Mouse (Mus musculus): ENCODE data around the gene Clmn.
"Not testable (repeated sequence)": the region's sequence is repeated elsewhere in the genome, so short reads cannot be mapped to it uniquely, and the experiment has no call there.

The Clmn gene

DNA sequence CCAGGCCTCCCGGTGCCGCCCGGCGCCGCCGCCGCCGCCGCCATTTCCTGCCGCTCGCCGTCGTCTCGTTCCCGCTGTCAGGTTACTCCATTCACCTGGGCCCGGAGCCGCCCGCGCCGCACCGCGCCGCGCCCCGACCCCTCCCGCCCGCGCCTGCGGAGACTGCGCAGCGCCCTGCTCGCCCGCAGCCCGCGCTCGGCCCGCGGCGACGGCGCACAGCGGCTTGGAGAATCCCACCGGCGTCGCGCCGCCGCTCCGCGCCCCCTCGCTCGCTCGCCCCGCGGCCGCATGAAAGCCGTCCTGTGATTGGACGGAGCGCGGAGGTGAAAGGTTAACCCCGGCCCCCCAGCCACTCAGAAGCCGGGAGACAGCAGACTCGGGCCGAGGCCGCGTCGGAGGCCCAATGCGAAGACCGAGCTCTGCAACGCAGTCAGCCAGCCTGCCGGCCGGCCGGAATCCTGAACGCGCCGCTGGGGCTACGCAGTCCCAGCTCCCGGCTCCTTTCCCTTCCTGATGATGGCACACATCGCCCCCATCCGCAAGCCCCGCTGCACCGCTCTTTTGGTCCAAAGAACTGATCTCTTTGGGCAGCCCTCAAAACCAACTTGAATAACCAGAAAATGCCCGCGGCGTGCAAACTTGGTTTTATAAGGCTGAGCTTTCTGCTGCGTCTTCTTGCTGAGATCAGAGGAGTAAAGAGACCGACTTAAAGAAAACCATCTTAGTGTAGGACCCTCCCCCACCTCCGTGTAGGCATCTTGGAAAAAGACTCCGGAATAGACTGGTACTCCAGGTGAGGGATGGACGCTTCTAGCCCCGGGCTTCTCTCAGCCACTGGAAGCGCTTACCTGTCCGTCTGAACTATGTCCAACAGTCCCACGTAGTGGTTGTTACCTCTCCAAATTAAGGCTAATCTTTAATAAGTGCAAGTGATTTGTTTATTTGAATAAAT is 112.8 kb downstream of the Clmn start, which contains the start of gene Dicer1:
Dicer1 (minus strand) TSS at position 139 of the 952 bp plus-strand sequence.
- peak; percentile 90 for DNase-seq (ENCODE audit: low read depth, low spot score)

DNA sequence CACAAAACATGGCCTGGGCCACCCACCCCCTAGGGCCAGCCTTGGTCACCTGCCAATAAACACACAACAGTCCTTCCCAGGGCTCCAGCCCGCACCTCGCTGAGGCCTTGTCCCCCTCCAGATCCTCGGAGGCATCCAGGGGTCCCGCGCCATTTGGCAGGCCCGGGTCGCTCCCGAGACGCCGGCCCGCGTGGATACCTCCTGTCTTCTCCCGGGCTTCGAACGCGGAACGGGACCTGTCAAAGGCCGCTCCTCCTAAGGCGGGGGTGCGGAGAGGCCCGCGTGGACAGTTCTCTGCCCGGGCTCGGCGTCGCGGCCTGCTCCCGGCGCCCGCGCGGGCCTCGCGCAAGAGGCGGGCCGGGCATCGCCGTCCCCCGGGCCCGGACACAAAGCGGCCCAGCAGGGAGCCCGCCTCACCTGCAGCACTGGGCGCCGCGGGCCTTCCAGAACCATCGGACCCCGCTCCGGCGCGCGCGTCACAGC is 113.5 kb downstream of the Clmn start:
- DNase-seq (ENCODE audit: low read depth, low spot score) = no peak

DNA sequence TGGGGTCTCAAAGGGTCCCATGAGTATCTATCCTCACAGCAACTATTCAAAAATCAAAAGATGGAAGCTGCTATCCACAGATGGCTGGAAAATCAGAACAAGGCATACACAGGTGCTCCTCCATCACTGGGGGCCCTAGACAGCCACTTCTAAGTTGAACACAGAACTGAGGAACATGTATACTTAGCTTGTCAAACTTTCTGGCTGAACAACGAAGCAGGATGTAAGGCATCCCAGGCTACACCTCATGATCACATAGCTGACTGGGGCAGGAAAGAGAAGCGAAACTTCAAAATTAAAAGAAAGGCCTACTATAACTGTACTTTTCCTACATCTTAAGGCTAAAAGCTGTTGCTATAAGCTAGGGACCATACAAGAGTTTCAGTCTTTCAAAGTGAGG is 115.9 kb downstream of the Clmn start:
- DNase-seq (ENCODE audit: low read depth, low spot score) = no peak

DNA sequence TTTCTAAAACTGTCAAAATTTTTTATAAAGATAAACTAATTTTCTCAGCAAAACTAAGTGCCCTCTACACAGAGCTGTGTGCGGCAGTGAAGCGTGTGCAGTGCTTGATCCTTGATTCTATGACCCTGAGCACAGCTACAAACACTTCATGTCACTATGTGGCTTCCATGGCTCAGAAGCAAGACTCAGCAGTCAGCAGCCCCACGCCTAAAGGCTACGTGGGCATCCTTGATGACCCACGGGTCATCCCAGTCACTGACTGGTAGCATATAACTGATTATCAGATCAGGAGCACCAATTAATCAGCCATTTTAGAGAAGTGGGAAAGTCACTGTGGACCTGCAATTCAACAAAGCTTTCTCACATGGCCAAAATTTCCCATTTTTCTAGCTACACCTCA is 117.6 kb downstream of the Clmn start:
- no peak for DNase-seq (ENCODE audit: low read depth, low spot score)

DNA sequence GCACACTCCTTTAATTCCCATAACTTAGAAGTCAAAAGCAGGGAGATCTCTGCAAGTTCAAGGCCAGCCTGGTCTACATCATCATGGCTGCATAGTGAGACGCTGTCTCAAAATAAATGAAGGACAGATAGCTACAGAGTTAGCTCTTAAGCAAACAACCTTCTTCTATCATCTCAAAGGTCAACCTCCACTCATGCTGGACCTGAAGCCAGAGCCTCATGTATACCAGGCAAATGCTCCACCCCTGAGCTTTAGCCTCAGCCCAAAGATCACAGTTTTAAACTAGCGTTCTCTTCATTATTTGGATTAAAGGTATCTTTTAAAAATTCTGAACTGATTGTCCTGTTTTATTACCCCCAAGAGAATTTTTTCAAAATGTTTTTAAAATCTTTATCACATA is 118.3 kb downstream of the Clmn start:
- DNase-seq (ENCODE audit: low read depth, low spot score) = no peak

DNA sequence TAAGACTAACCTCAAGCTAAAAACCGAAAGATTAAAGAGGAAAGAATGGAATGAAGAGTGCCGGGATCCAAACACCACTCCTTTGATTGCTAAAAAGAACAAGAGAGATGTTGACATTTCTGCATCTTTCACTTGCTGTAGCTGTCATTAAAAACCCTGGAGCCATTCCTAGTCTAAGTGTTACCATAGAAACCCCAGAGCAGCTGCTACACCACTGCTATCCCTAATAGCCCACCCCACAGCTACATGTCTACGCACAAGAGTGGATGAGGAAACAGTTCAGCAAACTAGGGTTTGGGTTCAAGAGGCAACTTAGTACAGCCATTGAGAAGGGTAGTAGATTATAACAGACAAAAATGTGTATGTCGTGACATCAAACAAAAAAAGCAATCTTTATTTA is 121.2 kb downstream of the Clmn start:
- DNase-seq (ENCODE audit: low read depth, low spot score) = no peak

DNA sequence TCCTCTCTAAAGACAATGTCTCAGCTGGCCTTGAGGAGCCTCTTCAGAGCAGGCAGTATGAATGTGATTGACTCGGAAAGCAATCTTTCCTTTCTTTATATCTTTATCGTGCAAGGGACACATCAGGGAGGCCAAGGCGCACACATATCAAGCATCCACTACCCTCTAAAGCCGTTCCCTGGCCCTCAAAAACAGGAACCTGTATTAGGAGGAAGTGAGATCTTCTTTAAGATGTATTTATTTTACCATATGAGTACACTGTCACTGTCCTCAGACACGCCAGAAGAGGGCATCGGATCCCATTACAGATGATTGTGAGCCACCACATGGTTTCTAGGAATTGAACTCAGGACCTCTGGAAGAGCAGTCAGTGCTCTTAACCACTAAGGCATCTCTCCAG is 122.6 kb downstream of the Clmn start:
- no peak for DNase-seq (ENCODE audit: low read depth, low spot score)

DNA sequence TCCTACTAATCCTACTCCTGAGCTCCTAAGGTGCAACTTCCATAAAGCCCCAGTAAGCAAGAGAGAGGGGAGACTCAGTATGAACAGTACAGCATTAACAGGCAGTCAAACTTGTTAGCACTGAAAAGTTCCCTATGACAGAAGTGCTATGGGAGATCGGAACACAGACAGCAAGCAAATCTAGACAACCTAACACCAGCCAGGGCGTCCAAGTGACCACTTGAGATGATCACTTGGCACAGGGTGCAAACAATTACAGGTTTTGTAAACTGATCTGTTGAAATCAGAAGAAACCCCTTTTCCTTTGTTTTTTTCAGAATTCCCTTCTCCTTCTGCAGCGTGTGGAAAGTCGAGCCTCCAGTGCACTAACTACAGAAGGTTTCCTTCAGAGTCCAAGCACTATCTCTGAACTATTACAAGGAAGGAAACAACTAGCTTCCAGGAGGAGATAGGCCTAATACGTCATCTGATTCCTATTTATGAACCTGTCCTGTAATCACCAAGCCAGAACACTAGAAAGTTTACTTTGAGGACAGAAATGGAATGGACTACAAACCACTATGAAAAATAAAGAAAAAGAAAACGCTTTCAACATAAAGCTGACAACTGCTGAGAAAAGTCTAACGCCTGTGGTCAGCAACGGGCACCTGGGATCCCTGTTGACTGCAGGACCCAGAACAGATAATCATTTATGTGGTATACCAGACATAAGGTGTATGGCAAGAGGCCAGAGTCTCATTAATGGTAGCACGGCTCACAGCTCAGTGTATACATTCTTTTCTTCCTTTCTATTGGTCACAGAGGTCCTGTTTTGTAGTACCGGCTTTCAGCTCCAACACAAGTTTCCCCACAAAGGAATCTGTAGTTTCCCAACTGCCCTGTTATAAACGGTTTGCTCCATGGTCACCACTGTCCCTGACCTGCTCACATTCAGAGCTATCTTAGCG is 123.8 kb downstream of the Clmn start:
- no peak for DNase-seq (ENCODE audit: low read depth, low spot score)

DNA sequence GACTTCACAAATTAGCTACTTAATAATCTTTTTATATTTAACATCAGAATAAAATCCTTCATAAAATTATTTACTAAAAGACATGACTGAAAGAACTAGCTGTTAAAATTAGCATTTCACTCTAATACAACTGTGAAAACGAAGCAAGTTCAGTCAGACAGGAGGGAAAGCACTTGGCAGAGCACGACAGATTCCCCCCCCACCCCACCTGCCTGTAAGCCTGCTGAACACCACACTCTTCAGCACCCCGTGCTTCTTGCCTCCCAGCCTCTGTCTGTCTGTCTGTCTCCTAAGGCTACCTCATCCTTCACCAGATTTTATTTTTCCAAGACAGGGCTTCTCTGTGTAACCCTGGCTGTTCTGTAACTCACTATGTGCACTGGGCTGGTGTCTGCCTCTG is 125.9 kb downstream of the Clmn start:
- DNase-seq (ENCODE audit: low read depth, low spot score) = no peak

DNA sequence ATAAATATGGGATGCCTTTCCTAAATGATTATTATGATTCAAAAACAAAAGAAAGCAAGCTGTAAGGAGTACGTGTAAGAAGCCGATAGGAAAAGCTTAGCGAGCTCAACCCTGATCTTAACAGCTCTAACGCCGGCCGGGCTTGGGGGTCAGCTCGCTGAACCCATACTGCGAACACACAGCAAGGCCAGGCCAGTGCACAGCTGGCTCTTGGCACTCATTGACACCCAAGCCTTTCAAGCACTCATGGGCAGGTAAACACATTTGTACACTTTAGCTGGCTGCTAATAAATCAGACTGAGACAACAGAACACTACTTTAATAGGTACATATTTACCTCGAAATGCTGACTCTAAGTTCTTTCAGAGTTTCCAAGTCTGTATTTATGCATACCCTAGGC is 126.4 kb downstream of the Clmn start:
- DNase-seq (ENCODE audit: low read depth, low spot score) = no peak

DNA sequence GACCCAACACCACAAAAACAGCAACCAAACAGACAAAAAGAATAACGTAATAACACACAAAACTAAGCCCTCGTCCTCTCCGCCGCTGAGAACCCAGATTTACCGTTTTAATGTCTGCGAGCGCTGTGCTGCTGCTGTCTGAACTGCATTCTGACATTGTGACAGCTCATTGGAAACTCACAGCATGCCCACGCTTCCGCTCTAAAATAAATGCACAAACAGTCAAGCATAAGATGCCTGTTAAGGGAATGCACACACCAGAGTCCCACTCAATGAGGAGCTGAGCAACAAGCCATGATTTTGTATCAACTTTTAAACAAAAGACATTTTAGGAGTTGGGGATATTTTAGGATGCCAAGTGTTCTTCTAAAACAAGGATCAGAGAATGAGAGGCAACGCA is 127.2 kb downstream of the Clmn start:
- DNase-seq (ENCODE audit: low read depth, low spot score) = no peak

DNA sequence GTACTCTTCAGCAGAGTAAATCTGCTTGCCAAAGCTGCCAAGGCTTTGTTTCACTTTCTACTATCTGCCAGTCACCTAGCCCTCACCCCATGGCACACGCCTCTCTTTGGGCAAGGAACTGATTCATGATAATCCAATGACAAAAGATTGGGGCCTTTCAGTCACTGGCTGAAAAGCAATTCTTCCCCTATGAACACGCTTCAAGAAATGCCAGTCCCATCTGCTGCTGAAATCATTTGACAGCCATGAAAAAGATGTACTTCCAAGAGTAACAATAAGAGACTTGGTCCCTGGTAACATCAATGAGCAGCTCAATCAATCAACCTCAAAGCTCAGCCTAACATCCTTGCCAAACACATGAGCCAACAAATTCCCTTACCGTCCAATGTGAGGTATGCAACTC is 128.9 kb downstream of the Clmn start:
- no peak for DNase-seq (ENCODE audit: low read depth, low spot score)

DNA sequence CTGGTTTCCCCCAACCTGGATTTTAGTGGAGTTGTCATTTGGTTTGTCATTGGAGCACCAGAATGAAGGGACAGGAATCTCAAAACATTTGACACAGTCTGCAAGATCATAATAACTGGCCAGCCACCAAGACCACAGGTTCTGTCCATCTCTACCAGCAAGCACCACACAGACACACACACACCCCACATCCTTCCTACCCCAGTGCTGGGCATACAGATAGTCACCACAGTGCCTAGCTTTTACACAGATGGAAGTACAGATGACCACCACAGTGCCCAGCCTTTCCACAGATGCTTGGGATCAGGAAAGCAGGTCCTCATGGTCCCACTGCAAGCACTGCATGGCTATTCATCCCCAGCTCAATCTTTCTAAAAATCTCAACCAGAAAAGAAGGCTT is 131.7 kb downstream of the Clmn start:
- DNase-seq (ENCODE audit: low read depth, low spot score) = no peak

DNA sequence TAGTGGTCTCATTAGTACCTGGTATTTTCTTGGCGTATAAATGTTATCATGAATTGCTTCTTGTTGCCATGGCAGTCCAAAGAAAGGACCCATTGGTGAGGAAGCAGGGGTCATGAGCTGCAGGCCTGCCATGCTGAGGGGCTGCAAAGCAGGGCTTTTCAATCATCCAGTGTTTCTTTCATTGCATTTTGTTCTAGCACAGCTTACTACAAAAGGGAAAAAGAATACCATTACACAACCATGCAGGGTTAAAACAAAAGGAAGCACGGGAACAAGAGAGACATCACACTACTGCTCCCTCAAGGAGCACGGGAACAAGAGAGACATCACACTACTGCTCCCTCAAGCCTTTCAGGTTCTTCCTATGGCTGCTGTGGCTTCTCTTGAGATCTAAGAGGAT is 133.1 kb downstream of the Clmn start:
- no peak for DNase-seq (ENCODE audit: low read depth, low spot score)

DNA sequence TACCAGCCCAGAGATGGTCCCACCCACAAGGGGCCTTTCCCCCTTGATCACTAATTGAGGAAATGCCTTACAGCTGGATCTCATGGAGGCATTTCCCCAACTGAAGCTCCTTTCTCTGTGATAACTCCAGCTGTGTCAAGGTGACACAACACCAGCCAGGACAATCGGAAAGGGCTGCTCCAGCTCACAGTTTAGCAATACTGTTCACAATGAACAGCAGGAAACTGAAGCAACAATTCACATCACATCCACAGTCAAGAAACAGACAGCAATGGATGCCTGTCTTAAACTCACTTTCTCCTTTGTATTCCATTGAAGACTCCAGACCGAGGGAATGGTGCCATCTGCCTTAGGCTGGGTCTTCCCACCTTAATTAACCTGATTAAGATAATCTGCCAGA is 138.4 kb downstream of the Clmn start:
- DNase-seq (ENCODE audit: low read depth, low spot score) = not testable (repeated sequence)

DNA sequence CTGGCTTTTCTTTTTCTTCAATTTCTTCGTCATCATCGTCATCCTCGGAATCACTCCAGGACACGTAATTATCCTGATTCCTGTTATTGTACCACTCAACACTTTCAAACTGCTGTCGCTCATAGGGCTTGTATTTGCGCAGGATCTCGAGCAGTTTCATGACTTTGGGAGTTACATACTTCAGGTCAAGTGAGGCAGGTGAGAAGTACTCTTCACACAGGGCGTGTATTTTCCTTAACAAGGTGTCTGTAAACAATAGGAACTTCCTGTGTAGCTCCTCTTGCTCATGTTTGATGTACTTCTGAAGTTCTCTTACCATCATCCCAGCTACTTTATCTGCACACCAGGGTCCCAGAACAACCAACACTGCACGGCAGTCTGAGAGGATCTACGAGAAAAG is 142.8 kb downstream of the Clmn start:
- no peak for DNase-seq (ENCODE audit: low read depth, low spot score)

DNA sequence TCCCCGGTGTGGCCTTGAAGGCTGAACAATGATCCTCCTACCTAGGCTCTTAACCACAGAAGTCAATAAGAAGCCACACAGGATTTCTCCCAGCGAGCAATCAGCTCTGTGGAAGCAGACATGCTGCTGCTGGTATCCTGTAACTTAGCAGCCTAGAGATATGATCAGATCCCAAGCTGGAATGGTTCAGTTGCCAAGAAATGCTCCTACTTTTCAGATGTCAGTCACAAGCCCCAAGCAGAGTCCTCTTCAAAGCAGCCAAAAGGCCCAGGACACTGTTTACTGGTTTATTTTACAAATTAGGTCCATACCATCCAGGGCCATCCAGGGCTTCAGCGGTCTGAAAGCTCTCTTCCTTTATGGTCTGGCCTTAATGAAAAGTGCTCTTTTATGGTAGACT is 143.9 kb downstream of the Clmn start:
- DNase-seq (ENCODE audit: low read depth, low spot score) = no peak

DNA sequence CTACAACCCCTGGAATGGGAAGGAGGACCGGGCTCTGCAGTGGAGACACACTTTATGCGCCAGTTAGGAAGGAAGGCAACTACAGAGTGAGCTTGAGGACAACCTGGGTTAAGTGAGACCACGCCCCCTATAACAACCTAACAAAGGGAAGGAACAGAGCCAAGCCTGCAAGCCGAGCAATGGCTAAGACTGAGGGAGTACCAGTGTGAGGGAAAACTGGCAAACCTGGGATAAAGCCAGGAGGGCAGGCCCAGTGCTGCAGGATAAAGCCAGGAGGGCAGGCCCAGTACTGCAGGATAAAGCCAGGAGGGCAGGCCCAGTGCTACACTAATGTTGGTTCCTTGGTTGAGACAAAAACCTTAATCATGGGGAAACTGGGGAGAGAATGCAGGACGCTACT is 145.9 kb downstream of the Clmn start:
- no peak for DNase-seq (ENCODE audit: low read depth, low spot score)

DNA sequence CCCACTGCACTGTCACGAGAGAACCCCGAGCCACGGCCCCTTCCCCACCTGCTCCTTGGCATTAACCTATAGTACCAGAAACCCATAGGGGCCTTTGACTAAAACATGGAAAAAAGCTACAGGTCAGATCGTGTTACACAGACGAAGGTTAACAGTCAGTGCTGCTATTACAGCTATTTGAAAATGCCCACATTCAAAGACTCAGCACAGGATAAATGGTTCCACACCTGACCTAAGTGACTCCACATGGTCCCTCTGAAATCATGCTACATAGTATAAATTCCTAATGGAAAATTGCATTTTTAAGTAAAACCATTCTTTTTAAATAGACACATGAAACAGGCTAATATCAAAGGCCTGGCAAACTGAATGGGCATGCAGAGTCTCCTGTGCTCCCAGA is 148.5 kb downstream of the Clmn start:
- no peak for DNase-seq (ENCODE audit: low read depth, low spot score)

DNA sequence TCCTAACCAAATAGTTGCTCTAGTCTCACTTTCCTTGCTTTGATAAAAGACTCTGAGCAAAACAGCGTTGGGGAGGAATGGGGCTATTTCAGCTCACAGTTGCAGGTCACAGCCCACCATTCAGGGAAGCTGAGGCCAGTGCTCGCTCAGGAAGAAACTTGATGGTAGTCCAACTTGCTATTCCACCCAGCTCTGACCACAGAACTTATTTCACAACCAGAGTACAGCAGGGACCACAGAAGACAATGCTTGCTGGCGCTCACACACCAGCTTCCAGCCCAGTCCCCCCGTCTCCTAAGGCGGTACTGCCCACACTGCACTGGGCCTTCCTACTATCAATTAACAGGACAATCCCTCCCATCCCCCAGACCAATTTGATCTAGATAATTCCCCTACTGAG is 149.4 kb downstream of the Clmn start:
- no peak for DNase-seq (ENCODE audit: low read depth, low spot score)

Measured in brain, embryonic 18.5 days (tissue).